Mouse (Mus musculus) CD8-positive naive resting alpha-beta T cell, adult 2 months (primary cell): ENCODE measurements around the gene Ints1.
"Not testable (repeated sequence)": the region's sequence is repeated elsewhere in the genome, so short reads cannot be mapped to it uniquely, and the experiment has no call there.

ENCODE experiments used
- DNase-seq, 2 experiments: peaks; one replicate each; pipeline ENCODE4 v3.0.0; 2022; ENCODE audit warnings: low read depth in 2 of 2, low spot score in 2 of 2

The Ints1 gene

GRCm38 (mm10) chr5:139756135-139756534 lies 19.3 kb downstream of the Ints1 start:
- DNase-seq = no peak

- DNase-seq = no peak
Observed at GRCm38 (mm10) chr5:139754753-139755152, 20.7 kb downstream of the Ints1 start.

- DNase-seq = peak; percentile 60 to 62
Observed at GRCm38 (mm10) chr5:139750535-139750934, 24.9 kb downstream of the Ints1 start.

- DNase-seq = no peak
Observed at GRCm38 (mm10) chr5:139749413-139750125, 25.9 kb downstream of the Ints1 start.

- peak in 1 of 2 experiments; percentile 50 for DNase-seq
Observed at GRCm38 (mm10) chr5:139745771-139746170, 29.7 kb downstream of the Ints1 start.

- not testable (repeated sequence) for DNase-seq
Observed at GRCm38 (mm10) chr5:139742640-139743039, 32.8 kb downstream of the Ints1 start.

- no peak for DNase-seq
Observed at GRCm38 (mm10) chr5:139738592-139739315, 36.7 kb downstream of the Ints1 start.

GRCm38 (mm10) chr5:139737841-139738591 lies 37.5 kb downstream of the Ints1 start:
- no peak for DNase-seq

- no peak for DNase-seq
Observed at GRCm38 (mm10) chr5:139736504-139736940, 39.0 kb downstream of the Ints1 start.

- peak; percentile 73 to 80 for DNase-seq
Observed at GRCm38 (mm10) chr5:139735677-139736503, 39.6 kb downstream of the Ints1 start, which contains the start of gene Micall2. Gene Micall2 (minus strand): TSS chr5:139736336.

- DNase-seq = no peak
Observed at GRCm38 (mm10) chr5:139734746-139735145, 40.7 kb downstream of the Ints1 start.

- no peak for DNase-seq
Observed at GRCm38 (mm10) chr5:139734016-139734415, 41.5 kb downstream of the Ints1 start.

GRCm38 (mm10) chr5:139732634-139733107 lies 42.8 kb downstream of the Ints1 start:
- DNase-seq = no peak

- DNase-seq = no peak
Observed at GRCm38 (mm10) chr5:139730712-139731486, 44.6 kb downstream of the Ints1 start.

- DNase-seq = no peak
Observed at GRCm38 (mm10) chr5:139727261-139727660, 48.2 kb downstream of the Ints1 start.

- DNase-seq = no peak
Observed at GRCm38 (mm10) chr5:139726186-139726585, 49.3 kb downstream of the Ints1 start.

- DNase-seq = no peak
Observed at GRCm38 (mm10) chr5:139724336-139725116, 50.9 kb downstream of the Ints1 start.

- no peak for DNase-seq
Observed at GRCm38 (mm10) chr5:139723113-139723512, 52.4 kb downstream of the Ints1 start.

GRCm38 (mm10) chr5:139722709-139723108 lies 52.8 kb downstream of the Ints1 start:
- DNase-seq = no peak
